Mouse (Mus musculus) erythroblast, embryonic 14.5 days (primary cell): ENCODE data around the gene Pcsk2. TPM values are rescaled to one million over a fixed set of nuclear protein-coding genes. Genes with fewer than 3 reads are reported as not detected.

ENCODE experiments used
- H3K27me3 ChIP-seq: 2 replicates; pipeline ENCODE4 v1.6.1; 2012; ENCODE audit warnings: inconsistent platforms; ENCODE audit not compliant: control insufficient read depth
- H3K36me3 ChIP-seq: 2 replicates; pipeline ENCODE4 v1.6.1; 2012; ENCODE audit warnings: mild to moderate bottlenecking, inconsistent platforms; ENCODE audit not compliant: control insufficient read depth
- H3K4me1 ChIP-seq: 2 replicates; pipeline ENCODE4 v1.6.1; 2012; ENCODE audit warnings: inconsistent platforms; ENCODE audit not compliant: control insufficient read depth
- H3K4me3 ChIP-seq: replicated peaks from 2 replicates; pipeline ENCODE3; 2012; ENCODE audit warnings: moderate library complexity, mild to moderate bottlenecking, inconsistent platforms
- H3K9me3 ChIP-seq: 2 replicates; pipeline ENCODE4 v1.6.1; 2012; ENCODE audit warnings: low read length, inconsistent platforms, mixed read lengths; ENCODE audit not compliant: control insufficient read depth
- GATA1 ChIP-seq: IDR thresholded peaks from 2 replicates; pipeline ENCODE4 v1.6.1; 2012; ENCODE audit warnings: low read length, inconsistent platforms, mixed read lengths
- TAL1 ChIP-seq: IDR thresholded peaks from 3 replicates; pipeline ENCODE4 v1.6.1; 2012; ENCODE audit warnings: low read length, inconsistent platforms, mixed read lengths
- polyA plus RNA-seq: library from polyadenylated mRNA; stranded (reverse); fragments of >175 nt; gene quantifications from 2 replicates; pipeline ENCODE4 v1.2.3, GENCODE M21; 2012

Gene Pcsk2
- polyA plus RNA-seq, 1 experiment = not detected

DNA sequence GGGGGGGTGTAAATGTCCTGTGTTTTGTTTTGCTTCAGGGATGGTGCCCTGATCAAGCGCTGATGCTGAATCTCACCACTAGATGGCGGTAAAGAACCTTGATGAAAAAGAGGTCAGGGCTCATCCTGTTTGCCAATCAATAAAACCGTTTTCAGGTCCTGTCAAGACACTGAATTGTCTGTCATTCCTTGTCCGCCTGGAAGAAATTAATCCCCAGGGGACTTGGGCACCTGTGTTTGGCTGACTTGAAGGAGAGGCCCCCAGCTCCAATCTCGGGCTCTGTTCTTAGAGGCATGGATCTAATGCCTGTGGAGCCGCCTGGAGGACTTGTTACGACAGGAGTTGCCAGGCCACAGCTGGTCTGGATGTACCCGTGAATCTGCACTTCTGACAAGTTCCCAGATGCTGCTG is 291.3 kb downstream of the Pcsk2 start:
- H3K9me3 ChIP-seq = no peaks in the 10 kb centered on the region
- TF ChIP-seq TAL1 (no peak), GATA1 (no peak)
- H3K4me3 ChIP-seq = no peak overlapping the region
- H3K4me1 ChIP-seq = peaks cover 10% of the 10 kb centered on the region
- no peaks in the 10 kb centered on the region for H3K27me3 ChIP-seq
- H3K36me3 ChIP-seq = no peaks in the 10 kb centered on the region

DNA sequence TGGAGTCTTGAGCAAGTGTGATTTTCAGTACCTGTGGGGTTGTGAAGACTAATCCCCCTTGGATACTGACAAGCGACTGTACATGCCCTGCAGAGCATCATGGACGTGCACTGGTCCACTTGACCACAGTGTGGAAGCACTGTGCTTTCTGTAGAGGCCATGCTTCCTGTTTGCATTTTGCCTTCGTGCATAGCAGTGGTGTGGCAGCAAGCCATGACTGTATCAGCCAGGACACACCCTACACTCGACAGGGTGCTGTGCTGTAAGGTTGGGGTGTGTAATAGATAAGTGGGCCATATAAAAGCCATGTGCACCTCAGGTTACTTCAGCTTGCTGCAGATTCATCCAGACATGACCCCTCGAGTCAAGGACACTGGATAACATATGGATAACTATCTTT is 292.7 kb downstream of the Pcsk2 start:
- H3K4me3 ChIP-seq = no peak overlapping the region

DNA sequence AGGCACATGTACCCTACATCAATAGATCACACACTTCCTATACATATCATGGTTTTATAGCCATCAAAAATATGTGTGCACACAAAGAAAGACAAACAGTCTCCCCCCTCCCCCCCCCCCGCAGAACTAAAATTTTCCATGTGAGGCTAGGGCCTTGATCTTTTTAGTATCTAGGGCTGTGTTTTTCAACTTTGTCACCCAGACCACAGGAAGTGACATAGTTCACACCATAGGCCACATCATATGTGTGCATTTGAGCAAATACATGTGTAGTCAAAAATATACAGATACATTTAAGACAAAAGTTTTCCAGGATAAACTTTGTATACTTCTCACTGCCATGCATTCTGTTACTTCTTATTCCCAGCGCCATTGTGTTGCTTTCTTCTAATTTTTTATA is 293.5 kb downstream of the Pcsk2 start:
- peaks cover 10% of the 10 kb centered on the region for H3K4me1 ChIP-seq
- no peaks in the 10 kb centered on the region for H3K36me3 ChIP-seq
- H3K27me3 ChIP-seq = no peaks in the 10 kb centered on the region
- no peak for TF ChIP-seq GATA1
- no peak for TF ChIP-seq TAL1
- no peak overlapping the region for H3K4me3 ChIP-seq
- H3K9me3 ChIP-seq = no peaks in the 10 kb centered on the region

More for the DNA sequence above, 292.7 kb downstream of the Pcsk2 start:
- Histone ChIP-seq H3K9me3 (no peaks in the 10 kb centered on the region), H3K4me1 (peaks cover 10% of the 10 kb centered on the region), H3K27me3 (no peaks in the 10 kb centered on the region), H3K36me3 (no peaks in the 10 kb centered on the region)
- TF ChIP-seq GATA1 (no peak), TAL1 (no peak)

GRCm38 (mm10) chr2:143840895-143841294 is 294.9 kb downstream of the Pcsk2 start:
- Histone ChIP-seq H3K4me1 (peaks cover 10% of the 10 kb centered on the region), H3K27me3 (no peaks in the 10 kb centered on the region), H3K9me3 (no peaks in the 10 kb centered on the region), H3K4me3 (no peak overlapping the region), H3K36me3 (no peaks in the 10 kb centered on the region)
- TF ChIP-seq GATA1 (no peak), TAL1 (no peak)

DNA sequence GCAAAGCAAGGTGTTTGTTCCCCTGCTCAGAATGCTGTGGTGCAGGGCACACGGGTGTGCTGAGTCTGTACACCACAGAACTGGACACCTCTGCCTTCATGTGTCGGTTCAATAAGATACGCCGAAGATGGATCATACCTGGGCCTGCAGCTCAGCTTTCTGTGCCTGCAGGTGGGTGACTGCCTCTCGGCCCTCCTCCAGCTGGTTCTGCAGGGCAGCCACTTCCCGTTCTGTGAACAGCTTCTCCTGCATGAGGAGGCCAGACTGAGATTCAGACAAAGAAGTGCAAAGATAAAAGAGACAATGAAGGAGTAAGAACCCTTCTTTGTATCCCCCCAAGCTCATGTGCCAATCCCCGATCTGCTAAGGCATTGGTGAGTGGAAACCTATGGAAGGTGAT is 295.6 kb downstream of the Pcsk2 start:
- H3K4me1 ChIP-seq = peaks cover 10% of the 10 kb centered on the region
- no peak overlapping the region for H3K4me3 ChIP-seq
- TF ChIP-seq TAL1 = no peak
- no peak for TF ChIP-seq GATA1
- H3K36me3 ChIP-seq = no peaks in the 10 kb centered on the region
- no peaks in the 10 kb centered on the region for H3K27me3 ChIP-seq
- H3K9me3 ChIP-seq = no peaks in the 10 kb centered on the region

DNA sequence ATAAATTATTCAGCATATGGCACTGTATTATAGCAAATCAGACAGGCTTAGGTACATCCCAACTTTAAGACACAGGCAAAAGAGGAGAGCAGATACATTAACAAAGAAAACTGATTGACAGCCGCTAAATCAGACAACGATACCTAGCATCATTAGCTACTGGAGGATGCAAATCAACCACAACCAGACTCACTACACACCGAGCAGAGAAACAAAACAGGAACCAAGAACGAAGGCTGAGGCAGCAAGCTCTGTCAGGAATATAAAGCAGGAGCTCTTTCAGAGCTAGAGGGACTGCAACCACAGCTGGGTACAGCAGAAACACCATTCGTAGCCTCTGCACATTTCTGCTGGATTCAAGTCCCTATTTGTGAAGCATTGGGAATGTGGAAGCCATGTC is 298.8 kb downstream of the Pcsk2 start:
- TF ChIP-seq GATA1 = no peak
- no peak for TF ChIP-seq TAL1
- Histone ChIP-seq H3K36me3 (no peaks in the 10 kb centered on the region), H3K4me1 (no peaks in the 10 kb centered on the region; the same call in 1 of the 2 replicates), H3K9me3 (no peaks in the 10 kb centered on the region), H3K4me3 (no peak overlapping the region), H3K27me3 (no peaks in the 10 kb centered on the region)

DNA sequence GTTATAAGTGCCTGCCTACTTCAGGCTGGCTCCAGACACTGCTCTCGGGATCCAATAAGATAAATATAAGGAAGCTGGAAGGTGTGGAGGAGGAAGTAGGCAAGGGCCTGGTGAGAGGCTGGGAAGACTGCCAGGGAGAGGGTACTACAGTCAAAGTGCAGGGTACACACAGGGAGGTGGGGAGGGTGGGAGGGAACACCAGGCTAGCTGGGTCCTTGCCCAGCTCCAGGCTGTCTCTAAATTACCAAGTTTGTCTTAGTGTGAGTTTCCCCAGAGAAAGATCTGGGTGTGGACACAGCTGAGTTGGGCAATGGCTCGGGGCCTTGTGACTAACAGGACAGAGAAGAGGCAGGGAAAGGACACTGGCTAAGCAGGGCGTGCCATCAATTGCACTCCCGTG is 300.8 kb downstream of the Pcsk2 start:
- Histone ChIP-seq H3K4me3 (no peak overlapping the region), H3K36me3 (no peaks in the 10 kb centered on the region), H3K4me1 (no peaks in the 10 kb centered on the region; the same call in 1 of the 2 replicates), H3K9me3 (no peaks in the 10 kb centered on the region), H3K27me3 (no peaks in the 10 kb centered on the region)
- TF ChIP-seq GATA1 (no peak), TAL1 (no peak)

DNA sequence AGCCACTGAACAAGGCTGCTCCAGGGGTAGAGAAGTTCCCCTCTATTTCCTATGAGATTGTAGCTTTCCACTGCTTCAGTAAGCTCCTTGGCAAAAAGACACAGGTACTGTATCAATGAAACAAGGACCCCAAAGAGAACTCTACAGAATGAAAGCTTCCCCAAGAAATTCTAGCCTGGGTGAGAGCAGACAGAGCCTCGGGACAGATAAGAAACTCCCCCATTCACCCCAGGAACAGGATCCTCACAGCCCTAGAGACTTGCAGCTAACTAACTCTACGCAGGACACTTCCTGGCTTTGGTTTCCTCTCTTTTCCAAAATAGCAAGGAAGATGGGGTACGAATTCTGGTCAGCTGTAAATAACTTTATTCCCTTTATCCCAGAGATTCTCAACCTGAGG is 301.3 kb downstream of the Pcsk2 start:
- no peaks in the 10 kb centered on the region for H3K36me3 ChIP-seq
- no peaks in the 10 kb centered on the region for H3K9me3 ChIP-seq
- TF ChIP-seq GATA1 = no peak
- TF ChIP-seq TAL1 = no peak
- H3K27me3 ChIP-seq = no peaks in the 10 kb centered on the region
- no peaks in the 10 kb centered on the region; the same call in 1 of the 2 replicates for H3K4me1 ChIP-seq
- H3K4me3 ChIP-seq = no peak overlapping the region

DNA sequence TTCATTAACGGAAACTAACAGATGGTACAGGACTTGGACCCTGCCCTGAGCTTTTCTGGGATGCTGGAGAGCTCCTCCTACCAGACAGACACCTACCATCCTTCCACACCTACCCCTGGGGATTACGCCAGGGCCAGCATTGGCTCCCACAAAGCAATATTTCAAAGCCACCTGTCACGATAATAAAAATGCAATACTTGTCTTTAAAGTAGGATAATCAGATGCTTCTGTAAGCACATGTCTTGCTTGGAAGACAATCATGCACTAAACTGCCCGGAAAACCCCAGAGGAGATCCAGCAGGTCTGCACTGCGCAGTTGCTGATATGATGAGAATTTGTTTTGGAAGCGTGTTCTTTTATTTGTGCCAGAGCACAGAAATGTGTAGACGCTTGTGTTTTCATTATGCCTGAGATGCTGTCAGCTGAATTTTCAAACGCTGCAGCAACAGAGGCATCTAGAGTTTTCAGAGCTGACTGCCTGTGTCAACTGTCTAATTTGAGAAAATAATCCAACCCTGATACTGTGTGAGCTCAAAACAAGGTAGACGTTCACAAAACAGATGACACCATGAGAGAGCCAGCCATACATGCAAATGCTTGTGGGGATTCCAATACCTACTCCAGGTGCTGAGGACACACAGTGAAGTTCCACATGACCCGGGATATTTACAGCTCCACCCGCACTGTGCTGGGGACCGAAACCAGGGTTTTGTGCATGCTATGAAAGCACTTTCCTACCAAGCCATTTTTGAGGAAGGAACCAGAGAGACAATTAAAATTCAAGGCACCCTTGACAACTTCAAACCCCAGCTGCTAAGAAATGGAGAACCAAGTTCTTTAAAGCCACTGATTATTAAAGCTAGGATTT is 305.6 kb downstream of the Pcsk2 start:
- H3K36me3 ChIP-seq = no peaks in the 10 kb centered on the region
- no peak for TF ChIP-seq GATA1
- H3K27me3 ChIP-seq = no peaks in the 10 kb centered on the region
- no peak overlapping the region for H3K4me3 ChIP-seq
- no peaks in the 10 kb centered on the region for H3K9me3 ChIP-seq
- H3K4me1 ChIP-seq = no peaks in the 10 kb centered on the region; the same call in 1 of the 2 replicates
